Mouse (Mus musculus): ENCODE data around the gene Map3k4.

- TF ChIP-seq CTCF (IDR thresholded peaks at IDR 0.05; ENCODE audit: low read depth) (no peak), EP300 (IDR thresholded peaks at IDR 0.05; ENCODE audit: low read depth) (no peak)
Measured at GRCm38 (mm10) chr17:12290735-12291134, 27.9 kb downstream of the Map3k4 start.
